Mouse (Mus musculus) forelimb bud, embryonic 11.5 days (tissue): Measurements from ENCODE around the gene Ergic3.

ENCODE experiments used
- DNase-seq: peaks from one replicate; pipeline ENCODE4 v3.0.0-alpha.2; 2012; ENCODE audit warnings: low read depth, low spot score

Ergic3 gene

GRCm38 (mm10) chr2:156007888-156008532 lies at the start of gene Ergic3, which contains the start of gene 6430550D23Rik:
TSS of gene Ergic3 (plus strand) at chr2:156008045.
TSS of gene 6430550D23Rik (minus strand) at chr2:156007977.
- peak; percentile 98 for DNase-seq

DNA sequence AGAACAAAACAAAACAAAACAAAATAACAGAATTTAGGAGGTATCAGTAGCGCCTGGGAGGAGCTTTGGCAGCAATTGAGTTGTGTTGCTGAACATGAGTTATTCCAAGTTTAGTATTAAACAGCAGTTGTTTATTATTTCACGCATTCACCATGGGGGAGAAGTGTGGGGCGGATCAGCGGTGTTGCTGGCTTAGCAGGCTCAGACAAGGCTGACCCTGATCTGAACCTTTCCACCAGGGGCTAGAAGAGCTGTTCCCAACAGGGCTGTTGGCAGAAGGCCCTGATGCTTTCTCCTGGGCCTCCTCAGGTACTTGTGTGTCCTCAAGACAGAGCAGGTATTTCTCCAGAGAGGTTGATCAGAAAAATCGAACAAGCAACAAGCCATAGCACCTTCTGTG lies 47.9 kb upstream of the Ergic3 start:
- no peak for DNase-seq

DNA sequence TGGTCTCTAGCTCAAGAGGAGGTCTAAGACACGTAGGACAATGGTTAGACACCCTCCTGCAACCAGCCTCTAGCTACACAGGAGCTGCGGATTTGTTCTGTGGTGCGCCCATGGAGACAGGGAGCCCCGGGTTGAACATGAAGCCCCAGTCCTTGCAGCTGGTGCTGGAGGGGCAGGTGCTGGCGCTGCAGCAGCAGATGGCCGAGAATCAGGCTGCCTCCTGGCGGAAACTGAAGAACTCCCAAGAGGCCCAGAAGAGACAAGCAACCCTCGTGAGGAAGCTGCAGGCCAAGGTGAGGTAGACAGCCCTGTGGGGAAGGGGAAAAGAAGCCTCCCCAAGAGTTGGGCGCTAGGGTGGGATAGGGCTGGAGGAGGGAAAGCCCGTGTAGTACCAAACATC lies 46.0 kb upstream of the Ergic3 start:
- no peak for DNase-seq

- DNase-seq: no peak
These were observed 44.9 kb upstream of the Ergic3 start for GRCm38 (mm10) chr2:155962991-155963390.

DNA sequence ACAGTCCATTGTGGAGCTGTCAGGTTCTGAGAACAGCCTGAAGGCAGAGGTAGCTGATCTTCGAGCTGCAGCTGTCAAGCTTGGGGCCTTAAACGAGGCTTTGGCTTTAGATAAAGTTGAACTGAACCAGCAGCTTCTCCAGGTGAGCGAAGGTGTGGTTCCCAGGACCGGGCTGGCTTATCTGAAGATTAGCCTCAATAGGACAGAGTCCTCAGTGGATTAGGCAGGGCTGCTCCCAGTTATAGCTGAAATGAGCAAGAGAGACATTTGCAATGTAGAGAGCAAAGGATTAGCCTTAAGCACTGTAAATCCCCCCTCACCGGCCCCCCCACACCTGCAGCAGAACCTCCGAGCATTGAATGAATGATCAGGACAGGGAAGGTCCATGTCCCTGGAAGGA lies 34.5 kb upstream of the Ergic3 start:
- no peak for DNase-seq

GRCm38 (mm10) chr2:155974087-155974731 lies 33.6 kb upstream of the Ergic3 start:
- DNase-seq: no peak

- DNase-seq: no peak
These were observed 28.4 kb upstream of the Ergic3 start for GRCm38 (mm10) chr2:155979328-155979991.

GRCm38 (mm10) chr2:155985776-155986175 lies 22.1 kb upstream of the Ergic3 start:
- no peak for DNase-seq

GRCm38 (mm10) chr2:155987131-155987530 lies 20.7 kb upstream of the Ergic3 start:
- DNase-seq: no peak

DNA sequence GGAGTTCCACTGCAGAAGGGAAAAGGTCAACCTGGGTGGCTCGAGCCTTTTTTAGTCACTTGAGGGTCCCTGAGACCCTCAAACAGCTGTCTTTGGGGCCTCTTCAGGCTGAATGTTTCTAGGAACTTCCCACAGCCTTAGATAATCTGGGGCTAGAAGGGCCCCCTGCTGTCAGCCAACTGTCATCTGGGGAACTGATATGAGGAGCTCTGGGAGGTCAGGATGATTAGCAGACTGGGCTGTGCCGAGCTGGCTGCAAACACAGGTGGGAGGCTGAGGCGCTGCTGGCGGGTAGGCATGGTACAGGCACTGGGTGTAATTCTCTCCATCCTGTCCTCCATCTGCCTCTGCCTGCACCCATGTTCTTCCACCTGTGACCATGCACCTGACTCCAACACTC lies 18.8 kb upstream of the Ergic3 start:
- DNase-seq: no peak

DNA sequence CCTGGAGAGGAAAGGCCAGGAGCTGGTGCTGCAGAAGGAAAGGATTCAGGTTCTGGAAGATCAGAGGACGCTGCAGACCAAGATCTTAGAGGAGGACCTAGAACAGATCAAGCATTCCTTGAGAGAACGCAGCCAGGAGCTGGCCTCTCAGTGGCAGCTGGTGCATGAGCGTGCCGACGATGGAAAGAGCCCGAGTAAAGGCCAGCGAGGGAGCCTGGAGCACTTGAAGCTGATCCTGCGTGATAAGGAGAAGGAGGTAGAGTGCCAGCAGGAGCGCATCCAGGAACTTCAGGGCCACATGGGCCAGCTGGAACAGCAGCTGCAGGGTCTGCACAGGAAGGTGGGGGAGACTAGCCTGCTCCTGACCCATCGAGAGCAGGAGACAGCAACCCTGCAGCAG lies 16.7 kb upstream of the Ergic3 start:
- DNase-seq: no peak

- DNase-seq: no peak
These were observed 16.0 kb upstream of the Ergic3 start for GRCm38 (mm10) chr2:155991863-155992321.

DNA sequence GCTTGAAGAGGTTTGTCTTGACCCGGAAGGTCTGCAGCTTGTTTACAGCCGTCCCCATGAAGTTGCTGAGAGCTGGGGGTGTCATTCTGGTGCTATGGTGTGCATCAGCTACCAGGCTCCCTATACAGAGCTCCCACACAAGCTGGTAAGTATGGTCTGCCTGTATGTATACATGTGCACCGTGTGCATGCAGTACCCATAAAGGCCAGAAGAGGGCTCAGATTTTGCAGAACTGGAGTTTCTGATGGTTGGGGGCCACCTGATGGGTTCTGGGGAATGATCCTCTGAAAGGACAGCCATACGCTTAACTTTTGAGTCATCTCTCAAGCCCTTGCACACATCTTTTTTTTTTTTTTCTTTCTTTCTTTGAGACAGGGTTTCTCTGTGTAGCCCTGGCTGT lies 2.5 kb upstream of the Ergic3 start:
- peak; percentile 32 for DNase-seq

DNA sequence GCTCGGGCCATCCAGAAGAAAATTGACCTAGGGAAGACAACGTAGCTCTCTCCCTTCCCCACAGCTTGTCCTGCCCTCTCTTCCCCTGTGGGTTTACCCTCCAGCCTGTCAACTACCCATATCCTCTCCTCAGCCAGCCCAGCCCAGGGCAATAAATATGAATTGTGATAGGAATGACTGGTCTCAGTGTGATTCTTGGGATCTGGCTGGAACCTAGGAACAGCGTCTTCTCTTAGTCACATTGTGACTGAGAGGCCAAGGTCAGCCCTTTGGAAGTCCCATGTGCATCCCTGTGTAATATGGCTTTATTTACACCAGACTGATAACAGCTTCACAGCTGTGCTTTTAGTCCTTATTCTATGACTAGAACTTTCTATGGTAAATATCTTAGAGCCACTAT lies 10.3 kb downstream of the Ergic3 start:
- no peak for DNase-seq

DNA sequence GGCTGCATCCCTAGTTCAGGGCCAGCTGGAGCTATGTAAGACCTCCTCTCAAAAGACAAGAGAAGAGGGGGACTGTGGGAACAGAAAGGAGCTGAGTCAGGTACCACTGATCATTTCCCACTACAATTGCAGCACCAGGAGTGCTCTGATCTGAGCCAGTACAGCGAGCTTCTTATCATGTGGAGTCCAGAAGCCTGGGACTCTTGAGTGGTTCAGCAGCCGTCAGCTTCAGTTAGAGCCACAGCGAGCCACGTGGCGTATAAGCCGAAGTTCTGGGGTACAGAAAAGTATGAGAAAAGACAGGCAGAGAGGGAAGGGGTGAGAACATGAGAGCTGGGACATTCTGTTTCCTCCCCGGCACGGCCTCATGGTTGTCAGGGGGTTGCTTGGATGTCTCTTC lies 13.4 kb downstream of the Ergic3 start:
- no peak for DNase-seq

DNA sequence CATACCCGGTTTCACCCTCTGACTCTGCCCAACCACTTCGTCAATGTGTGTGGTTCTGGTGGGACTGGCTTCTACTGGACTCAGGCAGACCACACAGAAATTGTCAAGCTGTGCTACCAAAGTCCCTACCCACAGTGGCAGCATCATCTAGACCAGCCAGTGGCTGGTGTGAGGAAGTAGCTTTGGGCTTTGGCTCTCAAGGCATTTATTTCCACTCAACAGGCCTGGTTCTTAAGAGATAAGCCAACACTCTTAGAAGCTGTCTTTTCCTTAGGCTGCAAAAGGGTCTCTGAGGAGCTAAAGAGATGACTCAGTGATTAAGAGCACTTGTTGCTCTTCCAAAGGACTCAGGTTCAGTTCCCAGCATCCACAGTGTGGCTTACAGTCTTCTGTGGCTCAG lies 13.9 kb downstream of the Ergic3 start:
- no peak for DNase-seq

DNA sequence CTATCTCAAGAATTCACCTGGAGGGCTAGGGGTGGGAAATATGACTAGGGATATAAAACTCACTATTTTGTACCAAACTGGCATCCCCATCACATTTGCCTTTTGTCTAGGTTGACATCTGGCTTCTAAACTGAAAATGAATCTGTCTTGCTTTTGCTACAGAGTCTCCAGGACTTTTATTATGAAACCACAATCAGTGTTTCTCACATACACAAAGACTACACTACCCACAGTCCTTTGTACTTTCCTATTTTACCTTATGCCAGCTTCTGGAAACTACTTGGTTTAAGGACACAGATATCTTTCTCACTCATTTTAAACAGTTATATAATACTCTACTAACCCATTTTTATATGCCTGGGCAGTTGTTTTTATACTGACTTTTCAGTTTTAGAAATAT lies 17.6 kb downstream of the Ergic3 start:
- DNase-seq: no peak

GRCm38 (mm10) chr2:156039390-156039789 lies 31.5 kb downstream of the Ergic3 start:
- no peak for DNase-seq

GRCm38 (mm10) chr2:156042903-156043302 lies 35.1 kb downstream of the Ergic3 start:
- DNase-seq: no peak

DNA sequence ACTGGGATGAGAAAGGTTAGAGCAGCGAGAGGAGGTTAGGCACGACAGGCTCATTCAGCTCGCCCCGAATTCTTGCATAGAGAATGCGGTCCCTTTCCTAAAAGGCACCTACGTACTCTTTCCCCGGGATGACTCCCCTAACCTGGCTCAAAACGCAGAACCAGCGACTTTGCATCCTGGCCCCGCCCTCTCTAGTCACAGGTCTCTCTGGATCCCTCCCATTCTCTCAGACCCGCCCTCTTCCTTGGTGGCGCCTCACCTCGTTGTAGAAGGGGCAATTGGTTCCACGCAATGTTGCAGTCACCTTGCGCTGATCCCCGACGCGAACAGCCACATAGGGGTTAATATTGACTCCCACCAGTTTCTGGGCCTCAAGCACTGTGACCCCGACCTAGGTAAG lies 40.1 kb downstream of the Ergic3 start:
- DNase-seq: no peak

DNA sequence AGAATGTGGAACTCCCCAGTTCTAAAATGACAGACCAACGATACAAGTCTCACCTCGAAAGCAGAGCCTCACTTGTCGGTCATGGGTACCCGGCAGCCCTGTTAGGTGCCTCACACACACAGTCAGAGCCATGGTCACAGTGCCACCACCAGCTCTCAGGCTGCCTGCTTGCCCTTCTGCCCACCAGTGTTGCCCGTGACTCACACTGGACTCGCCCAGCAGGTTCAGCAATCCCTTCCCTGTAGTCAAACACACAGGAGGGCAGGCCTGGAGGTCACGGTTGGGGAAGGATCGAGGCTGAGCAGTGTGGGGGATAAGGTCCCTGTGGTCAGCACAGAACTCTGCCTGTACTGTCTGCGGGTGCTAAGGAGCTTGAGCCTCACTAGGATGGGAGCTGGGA lies 45.0 kb downstream of the Ergic3 start, which contains the start of gene Fer1l4:
TSS of gene Fer1l4 (minus strand) at position 132 of the 400 bp plus-strand sequence.
- DNase-seq: no peak

GRCm38 (mm10) chr2:156065099-156066041 lies 57.5 kb downstream of the Ergic3 start, which contains the start of gene Spag4:
TSS of gene Spag4 (plus strand) at chr2:156065175.
- peak; percentile 85 for DNase-seq
